Mouse (Mus musculus) frontal cortex, adult 2 months (tissue): Measurements from ENCODE around the gene Hist1h3f. TPM values are rescaled to one million over a fixed set of nuclear protein-coding genes. Genes with fewer than 3 reads are reported as not detected.
A peak's percentile ranks its signal among the peaks of the same experiment; 100 is the strongest.
"Not testable (repeated sequence)": the region's sequence is repeated elsewhere in the genome, so short reads cannot be mapped to it uniquely, and the experiment has no call there.

Source experiments
- DNase-seq, 2 experiments: peaks; one replicate each; pipeline ENCODE4 v3.0.0; 2022; ENCODE audit warnings: low spot score in 1 of 2; ENCODE audit errors: extremely low spot score in 1 of 2
- polyA plus RNA-seq: library from polyadenylated mRNA; depleted of rRNA; stranded (reverse); fragments of >200 nt; gene quantifications from 2 replicates; pipeline ENCODE4 v1.2.3, GENCODE M21; 2012

Hist1h3f gene
- polyA plus RNA-seq, 1 experiment: 0.22 TPM

- DNase-seq: no peak
Measured at GRCm38 (mm10) chr13:23536076-23536822, 7.6 kb upstream of the Hist1h3f start.

GRCm38 (mm10) chr13:23537006-23537710 lies 6.7 kb upstream of the Hist1h3f start:
- DNase-seq: no peak

- DNase-seq: no peak
Measured at GRCm38 (mm10) chr13:23538249-23538648, 5.6 kb upstream of the Hist1h3f start.

- DNase-seq: not testable (repeated sequence)
Measured at GRCm38 (mm10) chr13:23539821-23540220, 4.0 kb upstream of the Hist1h3f start.

GRCm38 (mm10) chr13:23541497-23541896 lies 2.4 kb upstream of the Hist1h3f start:
- DNase-seq: no peak

GRCm38 (mm10) chr13:23542225-23542980 lies 1.4 kb upstream of the Hist1h3f start:
- DNase-seq: not testable (repeated sequence)

- DNase-seq: peak; percentile 87 to 90
Measured at GRCm38 (mm10) chr13:23542999-23543607, 749 bp upstream of the Hist1h3f start, which contains the start of gene Hist1h2bh. TSS of gene Hist1h2bh (minus strand) at chr13:23543392.

- not testable (repeated sequence) for DNase-seq
Measured at GRCm38 (mm10) chr13:23544787-23545120, 902 bp downstream of the Hist1h3f start.

GRCm38 (mm10) chr13:23546694-23547093 lies 2.8 kb downstream of the Hist1h3f start:
- DNase-seq: no peak

- DNase-seq: no peak
Measured at GRCm38 (mm10) chr13:23550761-23551145, 6.9 kb downstream of the Hist1h3f start.

- peak; percentile 93 to 96 for DNase-seq
Measured at GRCm38 (mm10) chr13:23551146-23551834, 7.4 kb downstream of the Hist1h3f start, which contains the start of gene Hist1h4f. TSS of gene Hist1h4f (minus strand) at chr13:23551648.

GRCm38 (mm10) chr13:23551931-23552914 lies 8.4 kb downstream of the Hist1h3f start:
- DNase-seq: no peak

GRCm38 (mm10) chr13:23552962-23553361 lies 9.1 kb downstream of the Hist1h3f start, which contains the start of gene Hist1h1d:
TSS of gene Hist1h1d (plus strand) at chr13:23553262.
- no peak for DNase-seq

GRCm38 (mm10) chr13:23554393-23554792 lies 10.5 kb downstream of the Hist1h3f start:
- no peak for DNase-seq

GRCm38 (mm10) chr13:23554925-23555838 lies 11.3 kb downstream of the Hist1h3f start:
- peak; percentile 69 to 88 for DNase-seq

GRCm38 (mm10) chr13:23555839-23556416 lies 12.1 kb downstream of the Hist1h3f start:
- peak; percentile 82 to 90 for DNase-seq

GRCm38 (mm10) chr13:23556906-23557305 lies 13.1 kb downstream of the Hist1h3f start:
- no peak for DNase-seq
